Mouse (Mus musculus) hindbrain, embryonic 15.5 days (tissue): ENCODE data around the gene Zic1. TPM values are rescaled to one million over a fixed set of nuclear protein-coding genes. Genes with fewer than 3 reads are reported as not detected.
A peak's percentile ranks its signal among the peaks of the same experiment; 100 is the strongest.

ENCODE experiments used
- ATAC-seq: fragments of 200-750 bp; cut with Nextera tagmentation; 2 replicates; pipeline ENCODE4 v1.8.0; 2017; ENCODE audit warnings: low read depth, moderate number of reproducible peaks, moderate TSS enrichment; ENCODE audit not compliant: low FRiP score
- H3K27ac ChIP-seq: fragments of 300-500 bp; sonication (generic); replicated peaks from 2 replicates; pipeline ENCODE4 v1.5.1; 2015; ENCODE audit warnings: mild to moderate bottlenecking, inconsistent platforms
- H3K27me3 ChIP-seq: fragments of 300-500 bp; sonication (generic); 2 replicates; pipeline ENCODE4 v1.6.1; 2015; ENCODE audit warnings: control low read depth, inconsistent platforms
- H3K36me3 ChIP-seq: fragments of 300-500 bp; sonication (generic); 2 replicates; pipeline ENCODE4 v1.6.1; 2015; ENCODE audit warnings: control low read depth, inconsistent platforms
- H3K4me1 ChIP-seq: fragments of 300-500 bp; sonication (generic); replicated peaks from 2 replicates; pipeline ENCODE4 v1.6.1; 2015; ENCODE audit warnings: control low read depth, inconsistent platforms
- H3K4me2 ChIP-seq: fragments of 300-500 bp; sonication (generic); 2 replicates; pipeline ENCODE4 v1.6.1; 2015; ENCODE audit warnings: moderate library complexity, mild to moderate bottlenecking, inconsistent platforms
- H3K4me3 ChIP-seq: fragments of 300-500 bp; sonication (generic); 2 replicates; pipeline ENCODE4 v1.5.1; 2015; ENCODE audit warnings: mild to moderate bottlenecking, inconsistent platforms
- H3K9ac ChIP-seq: fragments of 300-500 bp; sonication (generic); 2 replicates; pipeline ENCODE4 v1.6.1; 2015; ENCODE audit warnings: inconsistent platforms
- H3K9me3 ChIP-seq: fragments of 300-500 bp; sonication (generic); 2 replicates; pipeline ENCODE4 v1.6.1; 2016; ENCODE audit warnings: control low read depth, inconsistent platforms
- WGBS: fragments of 180-500 bp; shearing (Covaris S2); methylation state at CpG from one replicate; pipeline ENCODE4 v1.1.7; 2015; 5-methylcytosine and 5-hydroxymethylcytosine counted together
- polyA plus RNA-seq: library from polyadenylated mRNA; unstranded; fragments of >200 nt; fragmentation: Nextera tagmentation; extraction: Ambion mirVana; gene quantifications from 2 replicates; pipeline ENCODE4 v1.2.1, GENCODE M21; 2015

Zic1 gene
- polyA plus RNA-seq, 1 experiment from 2014 or later, result 14.8 TPM

DNA sequence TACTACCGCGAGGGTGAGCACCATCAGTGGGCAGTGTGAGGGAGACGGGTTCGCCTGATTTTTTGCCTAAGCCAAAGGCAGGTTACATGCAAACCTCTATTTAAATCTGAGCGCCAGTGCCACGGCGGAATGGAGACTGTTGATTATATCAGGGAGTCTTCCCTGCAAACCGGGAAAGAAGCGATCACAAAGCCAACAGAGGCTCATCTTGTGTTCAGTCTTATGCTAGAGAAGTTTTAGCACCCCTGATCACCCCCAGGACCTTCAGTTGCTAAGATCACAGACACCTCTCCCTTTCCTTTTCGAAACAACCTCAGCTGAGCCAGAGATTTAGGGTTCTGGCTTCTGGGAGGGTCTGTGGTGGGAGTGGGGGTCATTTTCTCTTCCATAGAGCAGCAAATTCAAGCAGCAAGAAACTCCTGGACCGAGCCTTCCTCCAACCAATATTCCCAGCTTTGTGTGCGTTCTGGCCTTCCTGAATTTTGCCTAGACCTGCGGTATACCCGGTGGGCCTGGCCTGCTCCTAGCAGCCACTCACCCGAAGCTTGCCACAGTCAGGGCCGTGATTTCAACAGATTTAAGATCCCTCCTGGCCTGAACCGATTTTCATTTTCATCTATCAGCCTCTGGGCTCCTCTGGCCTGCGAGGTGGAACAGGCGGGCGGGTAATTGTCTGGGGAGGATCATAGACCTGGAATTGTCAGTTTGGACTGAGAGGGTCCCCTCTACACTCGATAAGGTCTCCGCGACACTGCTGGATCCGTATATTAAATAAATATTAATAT lies 17.1 kb upstream of the Zic1 start:
- Histone ChIP-seq H3K9me3 (no peaks in the 10 kb centered on the region), H3K36me3 (no peaks in the 10 kb centered on the region), H3K4me1 (peaks cover 25% of the 10 kb centered on the region), H3K4me2 (peak overlapping the region; percentile 63), H3K27me3 (peaks cover 39% of the 10 kb centered on the region), H3K27ac (peak overlapping the region; percentile 96), H3K9ac (peak overlapping the region; percentile 49), H3K4me3 (peak overlapping the region; percentile 46)
- WGBS, result 3% methylated on average over 24 of the region's 24 CpGs
- ATAC-seq, result no peak

DNA sequence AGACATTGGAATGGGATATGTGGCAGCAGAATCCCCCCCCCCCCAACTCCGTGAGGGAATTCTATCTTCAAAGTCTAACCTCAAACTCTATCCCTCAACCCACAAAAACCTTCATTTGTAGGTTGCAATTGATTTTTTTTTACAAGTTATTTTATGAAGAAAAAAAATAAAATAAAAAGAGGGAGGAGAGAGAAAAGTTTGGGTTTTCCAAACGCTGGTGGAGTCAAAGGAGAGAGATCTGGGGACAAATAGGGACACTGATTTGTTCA lies 16.4 kb upstream of the Zic1 start:
- peaks cover 43% of the 10 kb centered on the region for H3K27me3 ChIP-seq
- 0% methylated on average over 2 of the region's 2 CpGs for WGBS
- H3K4me3 ChIP-seq, result peak overlapping the region; percentile 46
- no peaks in the 10 kb centered on the region for H3K36me3 ChIP-seq
- peak overlapping the region; percentile 49 for H3K9ac ChIP-seq
- H3K4me2 ChIP-seq, result peak overlapping the region; percentile 63
- H3K9me3 ChIP-seq, result no peaks in the 10 kb centered on the region
- peaks cover 25% of the 10 kb centered on the region for H3K4me1 ChIP-seq
- peak overlapping the region; percentile 96 for H3K27ac ChIP-seq
- no peak for ATAC-seq

DNA sequence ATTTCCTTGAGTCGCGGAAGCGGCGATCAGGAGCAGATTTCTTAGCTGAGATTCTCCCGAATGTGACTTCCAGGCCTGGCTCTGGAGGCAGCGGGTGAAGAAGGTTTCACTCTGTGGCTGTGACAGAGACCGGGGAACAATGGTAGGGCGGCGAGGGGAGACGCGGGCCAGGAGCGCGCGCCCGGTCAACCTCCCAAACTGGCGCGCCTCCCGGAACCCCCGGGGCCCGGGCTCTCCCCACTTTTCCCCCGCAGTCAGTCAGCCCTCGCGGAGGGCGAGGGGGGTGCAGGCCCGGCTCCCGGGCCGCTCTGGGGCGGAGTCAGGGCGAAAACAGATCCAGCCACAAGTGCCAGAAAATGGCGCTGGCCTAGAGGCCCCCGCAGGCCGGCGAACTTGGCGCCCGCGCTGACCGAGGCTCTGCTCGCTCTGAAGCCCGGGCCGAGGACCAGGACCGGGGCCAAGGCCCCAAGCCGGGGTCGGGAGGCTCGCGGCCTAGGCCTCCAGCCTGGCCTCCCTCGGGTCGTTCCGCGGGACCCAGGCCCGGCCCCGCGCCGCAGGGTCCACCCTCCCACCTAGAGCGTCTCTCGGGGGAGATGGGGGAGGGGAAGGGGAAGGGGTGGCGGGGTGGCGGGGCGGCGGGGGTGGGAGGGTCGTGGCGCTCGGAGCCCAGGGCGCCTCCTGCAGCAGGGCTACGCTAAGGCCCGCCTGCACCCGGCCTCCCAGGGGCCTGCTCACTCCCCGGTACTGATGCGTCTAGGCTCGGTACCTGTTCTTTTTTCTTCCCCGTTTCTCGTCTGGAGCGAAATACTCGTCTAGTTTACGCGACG lies 15.9 kb upstream of the Zic1 start:
- Histone ChIP-seq H3K27ac (peak overlapping the region; percentile 96), H3K4me1 (peaks cover 25% of the 10 kb centered on the region), H3K9me3 (no peaks in the 10 kb centered on the region), H3K4me2 (peak overlapping the region; percentile 63), H3K27me3 (peaks cover 49% of the 10 kb centered on the region), H3K9ac (peak overlapping the region; percentile 49), H3K36me3 (no peaks in the 10 kb centered on the region), H3K4me3 (peak overlapping the region; percentile 46)
- ATAC-seq, result peak; percentile 74
- under 1% methylated on average over 61 of the region's 76 CpGs for WGBS

DNA sequence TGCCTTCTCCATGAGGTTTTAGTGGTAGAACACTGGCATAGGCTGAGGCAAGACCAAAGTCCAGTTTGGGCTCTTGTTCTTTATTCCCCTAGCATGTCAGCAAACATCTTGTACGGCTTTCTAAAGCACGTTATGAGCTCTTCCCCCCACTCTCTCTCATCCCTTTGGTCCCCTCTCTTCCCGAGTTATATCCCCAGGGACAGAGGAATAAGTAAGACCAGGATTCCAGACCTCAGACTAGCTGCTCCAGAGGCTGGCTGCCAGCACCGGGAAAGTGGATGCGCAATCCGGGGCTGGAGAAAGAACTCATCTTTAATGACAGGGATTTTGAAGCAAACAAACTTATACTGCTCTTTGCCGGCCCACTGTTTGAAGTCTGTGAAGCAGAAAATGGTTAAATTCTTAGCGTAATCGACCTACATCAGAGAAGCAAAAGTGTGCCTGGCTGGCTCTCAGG lies 14.9 kb upstream of the Zic1 start:
- Histone ChIP-seq H3K27ac (peak overlapping the region; percentile 96), H3K36me3 (no peaks in the 10 kb centered on the region), H3K4me1 (peaks cover 25% of the 10 kb centered on the region), H3K27me3 (peaks cover 46% of the 10 kb centered on the region), H3K9me3 (no peaks in the 10 kb centered on the region), H3K9ac (peak overlapping the region; percentile 49), H3K4me2 (peak overlapping the region; percentile 63), H3K4me3 (peak overlapping the region; percentile 46)
- 2% methylated on average over 9 of the region's 9 CpGs for WGBS
- no peak for ATAC-seq

DNA sequence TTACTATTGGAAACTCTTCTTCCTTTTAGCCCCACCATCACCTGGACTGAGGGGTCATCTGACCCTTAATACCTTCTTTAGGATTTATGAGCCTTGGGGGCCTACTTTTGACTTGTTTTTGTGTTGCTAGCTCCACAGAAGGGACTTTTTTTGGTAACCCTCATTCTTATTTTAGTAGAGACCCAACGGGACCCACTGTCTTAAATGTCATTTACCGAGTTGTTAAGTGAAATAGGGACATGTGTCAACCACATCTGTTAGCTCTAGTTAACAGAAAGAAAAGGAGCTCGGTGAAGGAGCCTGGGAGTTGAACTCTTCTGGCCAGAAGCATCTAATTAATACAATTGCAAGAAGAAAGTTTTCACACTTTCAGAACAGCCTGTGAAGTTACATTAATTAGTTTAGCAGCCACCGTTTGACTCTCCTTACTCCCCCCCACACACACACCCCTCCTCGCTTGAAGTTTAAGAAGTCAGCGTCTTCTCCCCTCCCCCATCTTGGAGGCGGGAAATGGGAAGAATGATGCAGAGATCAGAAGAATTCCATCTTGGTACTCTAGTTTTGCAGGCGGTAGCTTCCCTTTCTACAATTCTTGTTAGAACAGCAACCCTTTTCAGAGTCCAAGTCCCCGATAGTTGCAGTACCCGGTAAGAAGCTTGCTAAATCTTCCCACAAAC lies 14.3 kb upstream of the Zic1 start:
- Histone ChIP-seq H3K9ac (peak overlapping the region; percentile 49), H3K9me3 (no peaks in the 10 kb centered on the region), H3K4me1 (peaks cover 21% of the 10 kb centered on the region), H3K27ac (peak overlapping the region; percentile 96), H3K4me2 (peak overlapping the region; percentile 63), H3K36me3 (no peaks in the 10 kb centered on the region), H3K4me3 (peak overlapping the region; percentile 46), H3K27me3 (peaks cover 42% of the 10 kb centered on the region)
- 3% methylated on average over 10 of the region's 10 CpGs for WGBS
- no peak for ATAC-seq

DNA sequence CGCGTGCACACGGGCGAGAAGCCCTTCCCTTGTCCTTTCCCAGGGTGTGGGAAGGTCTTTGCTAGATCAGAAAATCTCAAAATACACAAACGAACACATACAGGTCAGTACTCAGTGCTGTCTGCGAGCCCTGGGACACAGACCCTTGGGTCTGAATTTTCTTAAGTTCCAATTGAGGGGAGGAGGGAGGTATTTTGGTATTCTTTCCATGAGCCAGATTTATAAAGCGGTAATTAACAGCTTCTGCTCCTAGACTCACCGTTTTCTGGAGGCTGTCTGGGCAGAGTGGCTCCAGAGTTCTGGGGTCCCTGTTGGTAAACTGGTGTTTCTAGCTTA lies 13.7 kb upstream of the Zic1 start:
- Histone ChIP-seq H3K4me3 (peak overlapping the region; percentile 46), H3K9me3 (no peaks in the 10 kb centered on the region), H3K36me3 (no peaks in the 10 kb centered on the region), H3K4me1 (peaks cover 18% of the 10 kb centered on the region), H3K27ac (peak overlapping the region; percentile 96), H3K27me3 (peaks cover 43% of the 10 kb centered on the region), H3K4me2 (peak overlapping the region; percentile 63), H3K9ac (peak overlapping the region; percentile 49)
- no peak for ATAC-seq
- WGBS, result 6% methylated on average over 8 of the region's 8 CpGs

DNA sequence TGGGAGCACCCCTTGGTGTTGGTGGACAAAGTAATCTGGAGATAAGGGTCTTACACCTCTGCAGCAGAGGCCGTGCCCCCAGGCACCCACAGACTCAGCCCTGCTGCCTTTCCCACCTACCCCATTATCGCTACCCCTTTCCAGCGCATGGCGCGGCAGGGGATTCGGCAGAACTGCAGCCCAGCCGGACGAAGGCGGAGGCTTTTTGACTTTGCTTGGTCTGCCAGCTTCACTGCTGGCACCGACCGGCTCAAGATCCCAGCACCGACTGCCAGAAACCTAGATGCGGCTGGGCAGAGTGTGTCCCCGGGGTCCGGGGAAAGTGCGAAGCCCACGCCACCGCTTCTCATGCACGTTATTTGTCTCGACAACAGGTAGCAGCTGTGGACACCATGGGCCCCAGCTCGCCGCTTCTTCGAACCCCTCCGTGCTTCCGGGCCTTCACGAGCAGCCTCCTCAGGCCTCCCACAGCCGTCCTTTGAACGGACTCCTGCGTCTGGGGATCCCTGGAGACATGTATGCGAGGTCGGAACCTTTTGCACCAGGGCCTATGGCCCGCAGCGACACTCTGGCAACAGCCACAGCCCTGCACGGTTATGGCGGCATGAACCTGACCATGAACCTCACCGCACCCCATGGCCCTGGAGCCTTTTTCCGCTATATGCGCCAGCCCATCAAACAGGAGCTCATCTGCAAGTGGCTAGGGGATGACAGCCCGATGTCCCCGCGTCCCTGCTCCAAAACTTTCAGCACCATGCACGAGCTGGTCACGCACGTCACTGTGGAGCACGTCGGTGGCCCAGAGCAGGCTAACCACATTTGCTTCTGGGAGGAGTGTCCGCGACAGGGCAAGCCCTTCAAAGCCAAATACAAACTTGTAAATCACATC lies 13.0 kb upstream of the Zic1 start:
- peaks cover 14% of the 10 kb centered on the region; the same call in 1 of the 2 replicates for H3K4me1 ChIP-seq
- no peaks in the 10 kb centered on the region for H3K9me3 ChIP-seq
- WGBS, result 2% methylated on average over 48 of the region's 48 CpGs
- H3K4me2 ChIP-seq, result peak overlapping the region; percentile 63
- H3K27me3 ChIP-seq, result peaks cover 44% of the 10 kb centered on the region
- peak overlapping the region; percentile 46 for H3K4me3 ChIP-seq
- H3K36me3 ChIP-seq, result no peaks in the 10 kb centered on the region
- H3K27ac ChIP-seq, result peak overlapping the region; percentile 96
- peak; percentile 10 for ATAC-seq
- peak overlapping the region; percentile 49 for H3K9ac ChIP-seq

DNA sequence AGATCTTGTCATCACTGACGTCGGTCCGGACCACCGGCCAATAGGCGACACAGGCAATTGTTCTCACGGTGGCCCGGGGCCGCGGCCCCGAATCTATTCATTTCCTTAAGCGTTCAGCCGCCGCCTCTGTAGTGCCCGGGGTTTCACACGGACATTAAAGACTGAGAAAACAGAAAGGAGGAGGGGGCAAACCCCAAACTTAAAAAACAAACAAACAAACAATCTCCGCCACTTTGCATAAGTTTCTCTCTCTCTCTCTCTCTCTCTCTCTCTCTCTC lies 12.2 kb upstream of the Zic1 start:
- Histone ChIP-seq H3K27me3 (peaks cover 44% of the 10 kb centered on the region), H3K27ac (peak overlapping the region; percentile 96), H3K9me3 (no peaks in the 10 kb centered on the region), H3K4me3 (peak overlapping the region; percentile 46), H3K4me2 (peak overlapping the region; percentile 63), H3K36me3 (no peaks in the 10 kb centered on the region), H3K4me1 (peaks cover 14% of the 10 kb centered on the region; the same call in 1 of the 2 replicates), H3K9ac (peak overlapping the region; percentile 49; the same call in 1 of the 2 replicates)
- ATAC-seq, result peak; percentile 57
- 0% methylated on average over 15 of the region's 16 CpGs for WGBS

DNA sequence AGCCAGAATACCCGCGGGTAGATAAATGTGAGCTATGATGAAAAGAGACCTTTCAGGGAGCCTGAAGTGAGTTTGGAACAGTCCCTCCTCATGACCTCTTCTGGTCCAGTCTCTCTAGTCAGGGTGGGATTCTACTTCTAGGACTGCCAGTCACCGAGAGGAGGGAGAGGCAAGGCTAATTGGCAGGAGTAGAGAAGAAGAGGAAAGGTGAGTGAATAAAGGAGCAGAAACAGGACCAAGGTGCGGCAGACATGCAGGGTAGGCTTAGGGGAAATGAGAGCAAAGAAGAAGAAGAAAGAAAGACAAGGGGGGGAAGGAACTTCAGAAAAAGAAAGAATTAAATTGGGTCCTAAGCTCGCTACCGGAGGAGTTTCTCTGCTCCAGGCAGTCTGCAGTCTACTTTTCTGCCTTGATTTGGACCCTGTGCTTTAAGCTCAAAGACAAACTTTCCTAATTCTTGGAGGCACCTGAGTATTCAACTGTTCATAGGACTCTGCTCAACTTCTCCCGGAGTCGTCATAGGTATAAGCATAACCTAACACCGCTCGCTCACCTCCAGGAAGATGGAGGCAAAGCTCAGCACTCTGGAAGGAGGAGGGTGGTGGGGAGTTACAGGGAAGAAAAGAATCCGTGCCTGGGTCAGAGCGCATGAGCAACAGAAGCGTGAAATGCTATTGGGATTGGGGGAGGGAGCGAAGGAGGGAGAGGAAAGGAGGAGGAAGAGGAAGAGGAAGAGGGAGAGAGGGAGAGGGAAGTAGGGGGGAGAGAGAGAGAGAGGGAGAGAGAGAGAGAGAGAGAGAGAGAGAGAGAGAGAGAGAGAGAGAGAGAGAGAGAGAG lies 11.6 kb upstream of the Zic1 start:
- H3K27ac ChIP-seq, result peak overlapping the region; percentile 96
- H3K27me3 ChIP-seq, result peaks cover 49% of the 10 kb centered on the region
- no peak overlapping the region for H3K9ac ChIP-seq
- 6% methylated on average over 14 of the region's 14 CpGs for WGBS
- no peaks in the 10 kb centered on the region for H3K9me3 ChIP-seq
- no peaks in the 10 kb centered on the region for H3K36me3 ChIP-seq
- peak overlapping the region; percentile 46 for H3K4me3 ChIP-seq
- ATAC-seq, result peak; percentile 32
- peak overlapping the region; percentile 63 for H3K4me2 ChIP-seq
- peaks cover 14% of the 10 kb centered on the region; the same call in 1 of the 2 replicates for H3K4me1 ChIP-seq

DNA sequence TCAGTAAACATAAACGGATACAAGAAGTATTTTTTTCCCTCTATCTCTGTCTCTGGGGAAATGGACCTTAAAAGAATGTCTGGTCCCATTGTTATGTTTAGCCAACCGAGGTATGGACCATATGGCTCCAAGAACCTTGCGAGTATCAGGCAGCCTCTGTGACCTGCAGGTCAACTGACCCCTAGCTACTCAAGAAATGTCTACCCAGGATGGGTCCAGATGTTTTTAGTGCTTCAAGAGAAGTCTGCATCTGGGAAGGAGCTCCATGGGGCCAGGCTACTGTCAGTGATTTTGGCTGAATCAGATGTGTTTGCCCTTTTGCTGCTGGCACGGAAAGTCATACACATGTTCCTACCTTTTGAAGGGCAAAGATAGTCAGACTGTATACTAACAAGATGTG lies 9.1 kb upstream of the Zic1 start:
- Histone ChIP-seq H3K27ac (peak overlapping the region; percentile 55), H3K4me3 (no peak overlapping the region)
- WGBS, result 18% methylated on average over 4 of the region's 4 CpGs

More for the DNA sequence above, 9.1 kb upstream of the Zic1 start:
- Histone ChIP-seq H3K9me3 (no peaks in the 10 kb centered on the region), H3K9ac (no peak overlapping the region), H3K36me3 (no peaks in the 10 kb centered on the region), H3K27me3 (peaks cover 68% of the 10 kb centered on the region), H3K4me2 (peak overlapping the region; percentile 34), H3K4me1 (peaks cover 7% of the 10 kb centered on the region; the same call in 1 of the 2 replicates)
- no peak for ATAC-seq
